Mouse (Mus musculus): ENCODE data around the gene Pappa2. TPM values are rescaled to one million over a fixed set of nuclear protein-coding genes. Genes with fewer than 3 reads are reported as not detected.

Pappa2 gene
- total RNA-seq, 2 experiments from 2014 or later = not detected

- no peak for TF ChIP-seq CTCF (IDR thresholded peaks at IDR 0.05)
- DNase-seq = no peak
- no peak overlapping the region for H3K4me3 ChIP-seq
- intact Hi-C loops (cut with DNase I) = no loop called here
- no peak overlapping the region for H3K27ac ChIP-seq
Measured at GRCm38 (mm10) chr1:158873631-158874030, 106.7 kb downstream of the Pappa2 start.

- no peak overlapping the region for H3K4me3 ChIP-seq
- intact Hi-C loops (cut with DNase I) = no loop called here
- no peak for TF ChIP-seq CTCF (IDR thresholded peaks at IDR 0.05)
- no peak overlapping the region for H3K27ac ChIP-seq
- no peak for DNase-seq
Measured at GRCm38 (mm10) chr1:158871401-158871800, 108.9 kb downstream of the Pappa2 start.

DNA sequence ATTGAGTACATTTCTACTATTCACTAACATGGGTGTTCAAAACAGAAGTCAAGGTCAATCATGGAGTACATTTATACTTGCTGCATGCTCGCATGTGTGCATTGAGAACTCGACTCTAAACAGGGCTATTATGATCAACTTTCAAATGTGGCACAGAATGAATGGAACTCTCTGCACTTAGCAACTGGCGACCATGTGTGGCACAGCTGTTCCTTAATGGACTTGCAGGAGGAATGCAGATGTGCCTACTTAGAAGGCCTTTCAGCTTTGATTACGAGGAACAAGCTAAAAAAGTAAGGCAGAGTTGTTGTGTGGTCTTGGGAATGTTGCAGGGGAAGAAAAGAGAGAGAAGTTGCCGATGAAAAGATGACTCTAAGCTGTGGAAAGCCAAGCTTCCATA is 120.1 kb downstream of the Pappa2 start:
- intact Hi-C loops (cut with DNase I) = no loop called here
- no peak for DNase-seq
- Histone ChIP-seq H3K27ac (no peak overlapping the region), H3K4me3 (no peak overlapping the region)
- no peak for TF ChIP-seq CTCF (IDR thresholded peaks at IDR 0.05)

GRCm38 (mm10) chr1:158853936-158854882 is 126.1 kb downstream of the Pappa2 start:
- intact Hi-C loops (cut with DNase I) = no loop called here
- TF ChIP-seq CTCF (IDR thresholded peaks at IDR 0.05) = peak; percentile 24; the same call in 1 of the 2 replicates
- no peak overlapping the region for H3K4me3 ChIP-seq

GRCm38 (mm10) chr1:158852836-158853567 is 127.3 kb downstream of the Pappa2 start:
- Histone ChIP-seq H3K27ac (no peak overlapping the region), H3K4me3 (no peak overlapping the region)
- DNase-seq = peak; percentile 17
- no peak for TF ChIP-seq CTCF (IDR thresholded peaks at IDR 0.05)
- intact Hi-C loops (cut with DNase I) = no loop called here

More at GRCm38 (mm10) chr1:158853936-158854882, 126.1 kb downstream of the Pappa2 start:
- DNase-seq = no peak
- H3K27ac ChIP-seq = no peak overlapping the region

- H3K4me3 ChIP-seq = no peak overlapping the region
- no peak for DNase-seq
- no peak overlapping the region for H3K27ac ChIP-seq
- intact Hi-C loops (cut with DNase I) = no loop called here
- TF ChIP-seq CTCF (IDR thresholded peaks at IDR 0.05) = no peak
Measured at GRCm38 (mm10) chr1:158850459-158850858, 129.8 kb downstream of the Pappa2 start.

- DNase-seq = no peak
- no peak overlapping the region for H3K27ac ChIP-seq
- intact Hi-C loops (cut with DNase I) = no loop called here
- no peak overlapping the region for H3K4me3 ChIP-seq
- TF ChIP-seq CTCF (IDR thresholded peaks at IDR 0.05) = peak; percentile 78
Measured at GRCm38 (mm10) chr1:158844604-158845003, 135.7 kb downstream of the Pappa2 start.

GRCm38 (mm10) chr1:158837151-158837550 is 143.1 kb downstream of the Pappa2 start:
- H3K27ac ChIP-seq = no peak overlapping the region
- TF ChIP-seq CTCF (IDR thresholded peaks at IDR 0.05) = no peak
- DNase-seq = no peak
- intact Hi-C loops (cut with DNase I) = no loop called here
- H3K4me3 ChIP-seq = no peak overlapping the region

DNA sequence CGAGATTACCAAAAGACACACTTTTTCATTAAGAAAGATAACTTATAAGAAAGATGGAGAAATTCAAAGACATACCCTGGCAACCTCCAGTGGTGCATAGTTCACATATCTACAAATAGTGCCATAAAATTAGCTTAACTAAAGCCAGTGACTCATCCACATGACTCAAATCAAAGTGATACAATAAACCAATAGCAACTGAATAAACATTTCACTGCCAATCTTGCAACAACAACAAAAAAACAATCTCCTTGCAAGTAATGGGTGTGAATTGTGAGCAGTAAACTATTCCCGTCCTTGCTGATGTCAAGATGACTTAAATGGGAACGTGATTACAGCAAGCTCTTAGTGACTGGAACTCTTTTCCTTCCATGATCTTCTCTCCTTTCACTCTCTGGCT is 150.1 kb downstream of the Pappa2 start:
- no peak for TF ChIP-seq CTCF (IDR thresholded peaks at IDR 0.05)
- Histone ChIP-seq H3K27ac (no peak overlapping the region), H3K4me3 (no peak overlapping the region)
- no peak for DNase-seq
- intact Hi-C loops (cut with DNase I) = no loop called here

DNA sequence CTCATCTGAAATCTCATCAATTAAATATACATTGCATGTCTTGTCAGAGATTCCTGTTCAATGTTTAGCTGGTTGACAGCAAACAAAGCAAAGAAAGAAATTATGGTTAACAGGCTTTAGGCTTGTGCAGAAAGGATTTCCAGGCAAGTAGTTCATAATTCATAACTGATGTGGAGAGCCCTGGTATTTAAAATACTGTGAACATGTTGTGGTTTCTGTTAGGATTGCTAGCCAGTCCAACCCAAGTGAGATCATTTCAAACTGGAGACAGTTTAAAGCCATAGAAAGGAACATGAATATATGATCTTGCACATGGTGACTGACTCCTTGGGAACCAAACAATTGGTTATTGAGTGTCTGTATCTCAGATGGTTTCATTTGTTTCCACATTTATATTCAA is 152.4 kb downstream of the Pappa2 start:
- no peak for TF ChIP-seq CTCF (IDR thresholded peaks at IDR 0.05)
- Histone ChIP-seq H3K4me3 (no peak overlapping the region), H3K27ac (no peak overlapping the region)
- DNase-seq = no peak
- intact Hi-C loops (cut with DNase I) = no loop called here

DNA sequence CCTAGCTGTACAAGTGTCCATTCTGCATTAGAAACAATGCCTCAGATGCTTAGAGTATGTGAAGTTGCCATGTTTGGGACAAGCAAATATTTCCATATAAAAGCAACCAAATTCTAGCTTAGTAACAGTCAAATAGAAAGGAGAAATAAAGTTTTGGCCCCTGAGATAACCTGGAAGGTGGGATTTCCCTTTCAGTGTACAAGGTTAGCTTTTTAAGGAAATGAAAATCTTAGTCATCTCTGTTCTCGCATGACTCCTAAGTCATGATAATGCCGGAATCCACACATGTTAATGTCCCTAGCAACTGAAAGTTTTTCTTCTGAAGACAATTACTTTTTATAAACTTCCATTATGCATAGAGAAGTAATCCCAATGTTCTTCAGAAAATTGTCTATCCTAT is 160.6 kb downstream of the Pappa2 start:
- TF ChIP-seq CTCF (IDR thresholded peaks at IDR 0.05) = no peak
- no peak for DNase-seq
- intact Hi-C loops (cut with DNase I) = no loop called here
- Histone ChIP-seq H3K4me3 (no peak overlapping the region), H3K27ac (no peak overlapping the region)

DNA sequence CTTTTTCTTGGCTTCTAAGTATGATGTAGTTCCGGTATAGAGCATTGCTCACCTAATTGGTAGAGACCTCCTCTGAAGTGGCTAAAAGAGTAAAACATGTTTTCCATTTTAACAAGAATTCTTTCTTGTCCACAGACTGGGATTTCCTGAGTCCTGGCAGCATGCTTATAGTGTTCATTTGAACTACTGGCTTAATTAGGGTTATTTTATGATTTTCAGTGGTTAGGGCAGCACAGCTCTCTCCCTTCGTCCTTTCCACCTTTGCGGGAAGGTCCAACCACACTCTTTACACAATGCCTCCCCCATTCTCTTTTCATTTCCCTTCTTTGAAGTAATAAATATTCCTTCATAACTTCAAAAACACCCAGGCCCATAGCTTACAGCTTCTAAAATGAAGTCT is 163.8 kb downstream of the Pappa2 start:
- DNase-seq = no peak
- intact Hi-C loops (cut with DNase I) = no loop called here
- no peak overlapping the region for H3K4me3 ChIP-seq
- no peak for TF ChIP-seq CTCF (IDR thresholded peaks at IDR 0.05)
- H3K27ac ChIP-seq = no peak overlapping the region

DNA sequence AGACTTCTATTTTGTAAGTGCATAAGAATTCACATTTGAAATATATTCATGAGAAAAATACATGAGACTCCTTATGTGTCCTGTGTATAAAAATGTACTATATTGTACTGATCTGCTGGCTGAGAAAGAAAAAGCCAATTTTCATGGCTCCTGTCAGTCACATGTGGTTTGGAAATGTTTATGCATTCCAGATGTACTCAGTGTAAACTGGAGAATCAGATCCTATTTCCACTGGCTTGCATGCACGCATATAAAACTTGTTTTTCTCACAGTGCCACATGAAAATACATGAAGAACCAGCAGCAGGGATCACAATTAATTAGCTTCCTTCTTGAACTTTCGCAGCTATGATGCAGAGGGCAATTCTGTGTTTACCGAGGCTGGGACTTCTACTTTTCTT is 168.4 kb downstream of the Pappa2 start:
- DNase-seq = no peak
- no peak for TF ChIP-seq CTCF (IDR thresholded peaks at IDR 0.05)
- intact Hi-C loops (cut with DNase I) = no loop called here
- H3K27ac ChIP-seq = no peak overlapping the region
- H3K4me3 ChIP-seq = no peak overlapping the region

All from gastrocnemius, adult 2 months (tissue).